Mouse (Mus musculus) cerebral cortex, adult 2 months (tissue): ENCODE data around the gene Slc25a33.

Experiments used
- WGBS: fragments of 180-500 bp; shearing (Covaris S2); methylation state at CpG from one replicate; pipeline ENCODE4 v1.1.7; 2018; 5-methylcytosine and 5-hydroxymethylcytosine counted together

The Slc25a33 gene

DNA sequence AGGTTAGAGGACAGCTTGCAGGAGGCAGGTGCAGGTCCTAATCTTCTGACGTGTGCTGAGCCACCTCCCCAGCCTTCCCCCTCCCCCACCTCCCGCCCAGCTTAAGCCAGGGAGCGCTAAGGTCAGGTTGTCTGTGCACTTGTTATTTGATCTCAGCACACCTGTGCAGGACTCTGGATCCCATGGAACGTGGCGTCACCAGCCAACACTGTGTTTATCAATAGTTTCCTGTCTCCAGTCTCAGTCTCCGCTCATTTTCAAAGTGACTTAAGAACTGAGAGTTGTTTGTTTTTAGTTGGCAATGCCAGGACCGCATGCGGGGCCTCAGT is 19.9 kb upstream of the Slc25a33 start:
- 50% methylated on average over 8 of the region's 8 CpGs for WGBS

DNA sequence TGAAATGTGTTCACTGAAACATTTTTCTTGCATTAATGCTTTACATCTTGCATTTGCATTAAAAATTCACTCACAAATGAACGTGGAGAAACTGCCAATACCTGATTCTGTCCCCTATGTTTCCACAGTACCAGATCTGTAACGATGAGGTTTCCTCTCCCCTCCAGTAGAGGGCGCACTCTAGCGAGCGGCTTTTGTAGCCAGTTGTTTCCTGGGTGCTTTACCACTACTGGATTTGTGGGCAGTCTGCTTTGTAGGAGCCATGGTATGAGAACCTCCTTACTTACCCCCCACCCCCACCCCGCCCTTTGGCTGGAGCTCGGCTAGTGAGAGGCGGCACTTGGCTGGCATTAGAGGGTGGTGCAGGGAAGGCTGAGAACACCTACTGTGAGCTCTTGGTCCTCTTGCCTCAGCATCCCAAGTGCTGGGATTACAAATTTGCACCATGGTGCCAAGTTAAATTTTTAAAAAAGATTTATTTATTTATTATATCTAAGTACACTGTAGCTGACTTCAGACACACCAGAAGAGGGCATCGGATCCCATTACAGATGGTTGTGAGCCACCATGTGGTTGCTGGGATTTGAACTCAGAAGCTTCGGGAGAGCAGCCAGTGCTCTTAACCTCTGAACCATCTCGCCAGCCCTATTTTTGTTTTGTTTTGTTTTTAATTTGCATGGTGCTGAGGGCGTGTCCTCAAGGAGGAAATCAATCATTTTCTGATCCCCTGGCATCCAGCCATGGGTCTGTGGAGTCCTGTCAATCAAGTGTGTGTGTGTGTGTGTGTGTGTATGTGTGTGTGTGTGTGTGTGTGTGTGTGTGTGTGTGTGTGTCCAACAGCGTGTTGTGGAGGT is 19.3 kb upstream of the Slc25a33 start:
- WGBS = 42% methylated on average over 13 of the region's 13 CpGs

DNA sequence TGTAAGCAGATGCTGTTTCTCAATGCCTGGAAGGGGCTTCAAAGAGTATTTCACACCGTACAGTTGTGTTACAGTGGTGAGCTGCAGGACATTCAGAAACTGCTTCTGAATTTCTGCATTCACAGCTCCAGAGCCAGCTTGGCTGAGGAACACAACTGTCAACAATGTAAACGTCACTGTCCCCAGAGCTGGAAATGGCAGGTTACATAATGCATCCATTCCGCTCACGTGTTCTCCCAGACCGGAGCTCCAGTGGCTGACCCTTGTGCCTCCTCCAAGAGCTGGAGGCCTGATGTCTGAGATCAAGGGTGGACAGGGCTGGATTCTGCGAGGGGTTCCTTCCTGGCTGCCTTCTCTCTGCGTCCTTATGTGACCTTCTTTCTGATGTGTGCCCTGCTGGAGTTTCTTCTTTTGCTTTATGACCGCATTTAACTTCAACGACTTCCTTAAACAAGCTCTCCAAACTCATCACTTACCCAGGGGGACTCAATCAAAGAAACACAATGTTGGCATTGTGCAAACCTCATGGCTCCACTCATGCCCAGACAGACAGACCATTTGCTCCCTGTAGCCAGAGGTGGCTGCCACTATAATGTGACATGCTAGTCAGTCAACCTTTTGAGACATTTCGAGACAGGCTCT is 18.2 kb upstream of the Slc25a33 start:
- 38% methylated on average over 10 of the region's 10 CpGs for WGBS

DNA sequence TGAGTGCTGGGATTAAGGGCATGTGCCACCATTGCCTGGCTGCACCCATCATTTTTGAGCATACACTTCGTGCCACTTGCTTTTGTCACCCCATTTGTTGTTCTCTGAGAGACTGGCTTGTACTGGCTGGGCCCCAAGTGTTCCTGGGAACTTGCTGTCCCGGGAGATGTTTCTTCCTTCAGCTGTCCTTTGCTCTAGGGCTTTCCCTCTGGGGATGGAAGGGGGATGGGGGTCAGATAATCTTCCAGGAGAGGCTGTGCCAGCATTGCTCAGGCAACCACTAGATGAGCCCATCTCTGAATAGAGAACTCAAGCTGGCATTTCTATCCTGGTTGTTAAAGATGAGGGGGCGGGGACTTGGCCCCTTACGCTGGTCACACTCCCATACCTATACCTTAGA is 17.4 kb upstream of the Slc25a33 start:
- 64% methylated on average over 4 of the region's 4 CpGs for WGBS

DNA sequence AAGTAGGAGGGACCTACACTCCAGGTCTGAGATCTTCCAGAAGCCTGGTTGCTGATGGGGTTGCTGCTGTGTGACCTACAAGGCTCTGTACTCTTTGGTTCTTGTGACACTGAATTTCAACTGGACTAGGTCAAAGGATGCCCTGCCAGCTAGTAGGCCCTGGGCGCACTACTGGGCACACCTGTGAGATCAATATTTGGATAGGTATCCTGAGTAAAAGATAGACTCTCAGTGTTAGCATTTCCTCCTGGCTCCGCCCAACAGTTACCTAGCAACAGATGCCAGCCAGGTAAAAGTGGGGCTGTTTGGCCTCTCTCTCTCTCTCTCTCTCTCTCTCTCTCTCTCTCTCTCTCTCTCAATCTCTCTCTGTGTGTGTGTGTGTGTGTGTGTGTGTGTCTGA is 16.9 kb upstream of the Slc25a33 start:
- WGBS = 97% methylated on average over 2 of the region's 2 CpGs

DNA sequence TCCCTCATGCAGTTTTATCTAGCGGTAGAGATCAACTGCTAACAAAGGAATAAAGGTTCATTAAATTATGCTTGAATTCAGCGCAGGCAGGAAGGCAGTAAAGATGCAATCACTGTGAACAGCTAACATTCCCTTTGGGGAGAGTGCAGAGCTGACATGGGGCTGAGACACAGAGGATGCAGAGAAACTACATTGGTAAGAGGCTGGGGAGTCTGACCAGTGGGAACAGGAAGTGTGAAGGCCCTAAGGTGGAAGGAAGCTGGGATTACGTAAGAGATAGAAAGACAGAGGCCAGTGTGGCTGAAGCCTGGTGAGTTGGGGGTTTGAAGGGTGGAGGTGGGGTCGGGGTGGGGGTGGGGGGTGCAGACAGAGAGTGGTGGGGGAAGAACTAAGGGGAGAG is 16.5 kb upstream of the Slc25a33 start:
- WGBS = 63% methylated on average over 4 of the region's 4 CpGs

DNA sequence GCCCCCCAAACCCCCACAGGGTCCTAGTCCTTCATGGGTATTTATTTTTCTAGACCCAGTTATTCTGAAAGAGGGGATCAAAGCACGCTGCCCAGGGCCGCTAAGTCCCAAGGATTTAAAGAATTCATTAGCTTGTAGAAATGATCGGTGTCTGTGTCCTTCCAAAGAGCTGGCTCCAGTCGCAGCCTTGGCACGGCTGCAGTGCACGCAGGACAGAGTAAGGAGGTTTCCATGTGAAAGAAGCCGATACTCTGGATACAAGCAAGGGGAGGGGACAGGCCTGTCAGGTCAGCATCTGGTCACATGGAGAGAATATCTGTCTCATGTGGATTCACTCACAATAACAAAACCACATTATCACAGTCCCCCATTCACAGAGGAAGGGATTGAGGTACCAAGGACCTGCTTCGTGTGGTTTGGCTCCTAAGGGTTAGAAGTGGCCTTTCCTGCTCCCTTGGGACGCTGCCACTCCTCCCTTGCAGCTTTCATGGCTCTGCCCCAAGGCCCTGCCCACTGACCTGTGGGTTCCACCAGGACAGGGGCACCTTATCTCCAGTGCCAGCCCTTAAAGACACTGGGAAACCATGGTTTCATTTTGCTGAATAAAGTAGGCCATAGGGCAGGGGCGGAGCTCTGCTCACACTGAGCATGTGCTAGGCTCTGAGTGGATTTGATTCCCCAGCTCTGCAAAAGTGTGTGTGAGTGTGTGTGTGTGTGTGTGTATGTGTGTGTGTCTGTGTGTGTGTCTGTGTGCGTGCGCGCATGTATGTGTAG is 15.5 kb upstream of the Slc25a33 start:
- WGBS = 74% methylated on average over 13 of the region's 13 CpGs

DNA sequence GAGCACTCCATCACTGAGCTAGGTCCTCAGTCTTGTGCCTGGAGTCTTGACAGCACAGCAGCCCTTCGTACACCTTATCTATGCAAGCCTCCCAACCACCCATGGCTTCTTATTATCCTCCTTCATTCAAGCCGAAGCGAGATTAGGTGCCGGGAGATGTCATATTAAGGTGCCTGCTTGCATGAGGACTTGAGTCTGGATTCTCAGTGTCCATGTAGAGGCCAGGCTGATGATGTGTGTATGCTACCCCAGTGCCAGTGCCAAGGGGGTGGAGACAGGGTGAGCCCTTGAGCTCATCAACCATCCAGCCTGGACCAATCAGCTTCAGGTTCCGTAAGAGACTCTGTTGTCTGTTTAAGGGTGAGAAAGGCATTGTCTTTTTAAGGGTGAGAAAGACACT is 10.8 kb upstream of the Slc25a33 start:
- 96% methylated on average over 5 of the region's 5 CpGs for WGBS

DNA sequence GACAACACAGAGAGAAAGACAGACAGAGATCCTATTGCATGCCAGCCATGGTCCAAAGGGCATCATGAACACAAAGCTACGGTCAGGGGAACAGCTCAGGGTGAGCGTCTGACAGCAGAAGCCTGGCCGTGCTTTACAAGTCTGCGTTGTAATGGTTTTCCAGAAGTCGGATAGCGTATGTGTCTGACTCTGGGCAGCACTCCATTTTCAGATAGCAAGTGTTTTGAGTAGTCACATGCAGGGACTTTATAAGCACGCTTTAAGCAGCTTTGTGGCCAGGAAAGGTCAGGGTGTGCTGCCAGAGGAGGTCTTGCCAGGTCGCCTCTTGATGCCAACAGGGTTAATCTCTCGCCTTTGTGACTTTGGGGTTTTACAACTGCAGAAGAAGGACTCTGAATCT is 10.3 kb upstream of the Slc25a33 start:
- 91% methylated on average over 9 of the region's 9 CpGs for WGBS

DNA sequence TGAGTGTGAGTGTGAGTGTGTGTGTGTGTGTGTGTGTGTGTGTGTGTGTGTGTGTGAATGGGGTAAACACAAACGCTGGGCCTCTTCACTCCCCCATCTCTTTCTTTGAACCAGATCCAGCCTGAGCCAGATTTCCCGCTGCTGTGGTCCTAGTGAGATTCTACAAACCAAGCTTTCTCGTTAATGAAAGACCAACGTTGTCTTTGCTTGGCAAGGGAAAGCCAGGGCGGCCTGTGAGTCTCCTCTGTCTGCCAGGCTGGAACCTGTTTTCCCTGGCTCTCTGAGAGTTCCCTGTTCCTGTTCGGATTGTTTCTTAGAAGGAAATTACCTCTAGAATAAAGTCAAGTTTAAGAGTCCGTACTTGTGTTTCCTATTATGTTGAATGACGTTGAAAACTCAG is 8.9 kb upstream of the Slc25a33 start:
- WGBS = 43% methylated on average over 8 of the region's 8 CpGs

DNA sequence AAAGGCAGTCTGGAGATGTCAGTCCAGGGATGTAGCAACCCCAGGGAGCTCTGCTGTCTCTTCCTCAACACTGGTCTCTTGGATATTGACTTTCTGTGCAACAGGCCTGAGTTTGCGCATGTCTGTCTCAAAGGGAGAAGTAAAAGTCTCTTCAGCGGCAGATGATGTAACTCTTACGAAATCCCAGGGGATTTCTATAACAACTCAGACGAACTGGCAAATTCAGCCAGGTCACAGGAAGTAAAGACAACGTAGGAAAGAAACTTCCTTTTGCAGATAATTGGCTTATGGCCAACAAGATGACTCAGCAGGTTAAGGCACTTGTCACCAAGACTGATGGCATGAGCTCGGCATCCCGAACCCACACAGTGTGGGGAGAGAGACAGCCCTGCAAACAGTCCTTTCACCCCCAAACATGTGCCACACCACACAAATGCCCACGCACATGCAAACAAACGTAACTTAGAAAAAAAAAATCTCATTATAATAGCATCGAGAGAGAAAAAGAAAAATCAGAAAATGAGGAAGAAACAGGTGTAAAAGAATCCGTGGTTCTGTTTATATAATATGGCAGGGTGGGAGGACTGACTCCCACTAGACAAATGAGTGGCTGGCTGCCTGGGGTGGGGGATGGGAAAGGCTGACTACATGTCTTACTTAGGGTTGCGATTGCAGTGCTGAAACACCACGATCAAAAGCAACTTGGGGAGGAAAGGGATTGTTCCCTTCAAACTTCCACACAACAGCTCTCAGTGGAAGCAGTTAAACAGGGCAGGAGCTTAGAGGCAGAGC is 6.7 kb upstream of the Slc25a33 start:
- 54% methylated on average over 13 of the region's 13 CpGs for WGBS

DNA sequence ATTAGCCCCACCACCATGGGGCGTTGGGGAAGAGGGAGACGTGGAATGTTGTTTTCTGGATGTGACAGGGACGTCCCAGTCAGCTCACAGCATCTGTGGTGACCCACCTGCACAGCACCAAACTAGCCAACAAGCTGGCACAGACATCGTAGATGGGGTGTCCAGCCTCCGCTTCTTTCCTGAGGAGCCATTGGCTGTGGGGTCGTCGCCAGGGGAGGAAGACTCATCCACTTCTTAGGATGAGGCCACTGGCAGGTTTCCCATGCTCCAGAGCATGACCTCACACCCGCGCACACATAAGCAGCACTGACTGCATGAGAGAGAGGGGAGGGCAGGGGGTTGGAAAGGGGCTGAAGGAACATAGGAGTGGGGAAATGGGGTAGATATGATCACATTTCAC is 5.9 kb upstream of the Slc25a33 start:
- WGBS = 83% methylated on average over 9 of the region's 9 CpGs

DNA sequence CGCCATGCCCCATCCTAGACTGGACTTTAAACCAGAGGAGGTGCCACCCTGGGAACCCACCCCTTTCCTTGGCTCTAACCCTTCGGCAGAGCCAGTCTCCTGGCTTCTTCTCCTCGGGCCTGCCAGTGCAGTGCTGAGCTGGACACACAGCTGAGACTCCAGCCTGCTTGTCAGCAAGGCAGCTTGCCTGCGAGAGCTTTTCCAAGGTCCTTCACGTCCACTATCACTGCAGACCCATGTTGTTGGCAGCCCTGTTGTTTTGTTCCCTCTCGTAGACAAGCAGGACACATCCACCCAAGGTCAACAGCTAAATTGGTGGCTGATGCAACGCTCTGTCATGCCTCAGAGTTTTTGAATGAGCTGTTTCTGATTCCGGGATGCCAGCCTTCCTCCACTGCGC is 3.0 kb upstream of the Slc25a33 start:
- WGBS = 86% methylated on average over 9 of the region's 9 CpGs

DNA sequence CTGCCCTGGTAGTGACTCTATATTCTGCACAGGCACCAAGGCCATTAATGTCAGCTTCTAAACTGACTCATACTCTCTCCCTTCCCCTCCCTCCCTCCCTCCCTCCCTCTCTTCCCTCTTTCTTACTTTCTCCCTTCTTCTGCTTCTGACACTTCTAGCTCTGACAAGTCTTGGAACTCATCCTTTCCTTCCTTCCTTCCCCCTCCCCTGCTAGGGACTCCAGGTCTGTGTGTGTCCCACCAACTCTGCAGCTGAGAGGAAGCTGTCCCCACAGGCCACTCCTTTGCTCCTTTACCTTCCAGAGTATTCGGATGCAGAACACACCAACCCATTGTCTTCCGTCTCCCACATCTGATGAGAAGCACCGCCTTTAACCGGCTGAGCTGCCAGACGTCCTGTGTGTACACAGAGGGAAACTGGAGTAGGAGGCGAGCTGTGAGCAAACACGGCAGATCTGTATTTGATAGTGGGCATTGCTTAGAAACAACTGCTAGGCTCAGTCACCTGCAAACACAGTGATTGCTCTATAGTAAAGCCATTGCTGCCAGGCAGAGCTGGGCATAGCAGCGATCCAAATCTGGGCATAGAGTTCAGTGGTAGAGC is 1.8 kb upstream of the Slc25a33 start:
- WGBS = 14% methylated on average over 8 of the region's 8 CpGs

DNA sequence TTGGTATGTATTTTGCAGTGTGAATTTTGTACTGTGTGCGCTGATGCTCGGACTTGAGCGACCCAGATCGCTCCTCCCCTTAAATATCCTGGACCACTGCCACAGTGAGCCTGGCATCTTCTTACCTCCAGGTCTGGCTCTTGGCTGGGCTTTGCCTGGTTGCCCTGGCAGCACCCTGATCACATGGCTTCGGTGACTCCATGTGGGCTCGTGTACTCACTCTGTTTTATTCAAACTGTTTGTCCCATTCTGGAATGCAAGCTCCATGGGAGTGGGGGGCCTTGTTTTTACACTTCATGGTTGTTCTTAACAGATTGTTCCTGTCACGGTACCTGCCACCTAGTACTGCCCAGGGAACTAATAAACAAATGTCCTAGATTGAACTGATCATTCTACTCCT is 1.3 kb upstream of the Slc25a33 start:
- 50% methylated on average over 7 of the region's 7 CpGs for WGBS

DNA sequence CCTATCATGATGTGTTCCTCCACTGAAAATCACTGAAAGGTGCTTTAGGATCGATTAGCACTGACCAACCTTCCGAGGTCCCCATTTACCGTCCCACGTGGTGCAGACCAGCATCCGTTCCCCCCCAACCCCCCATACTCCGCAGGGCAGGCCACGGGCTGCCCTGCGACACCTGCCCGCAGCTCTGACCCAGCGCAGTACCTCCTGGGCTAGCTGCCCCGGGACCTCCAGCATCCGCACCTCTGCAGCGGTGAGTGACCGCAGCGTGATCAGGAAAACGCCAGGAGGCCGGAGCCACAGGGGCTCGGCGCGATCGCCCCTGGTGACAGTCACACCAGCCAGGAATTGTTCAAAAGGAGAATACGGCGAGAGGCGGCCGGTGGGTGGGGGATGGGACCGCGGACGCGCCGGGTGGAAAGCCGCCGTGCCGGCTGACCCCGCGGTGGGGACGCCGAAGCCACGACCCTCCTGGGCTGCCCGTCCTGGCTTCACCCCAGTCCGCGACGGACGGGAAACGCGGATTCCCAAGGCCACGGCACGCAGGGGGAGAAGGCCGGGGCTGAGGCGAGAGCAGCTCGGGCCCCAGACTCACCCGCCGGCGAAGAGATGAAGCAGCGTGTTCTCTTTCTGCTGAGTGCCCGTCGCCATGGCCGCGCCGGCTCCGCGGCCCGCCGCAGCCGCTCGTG is 526 bp downstream of the Slc25a33 start:
- under 1% methylated on average over 64 of the region's 65 CpGs for WGBS

DNA sequence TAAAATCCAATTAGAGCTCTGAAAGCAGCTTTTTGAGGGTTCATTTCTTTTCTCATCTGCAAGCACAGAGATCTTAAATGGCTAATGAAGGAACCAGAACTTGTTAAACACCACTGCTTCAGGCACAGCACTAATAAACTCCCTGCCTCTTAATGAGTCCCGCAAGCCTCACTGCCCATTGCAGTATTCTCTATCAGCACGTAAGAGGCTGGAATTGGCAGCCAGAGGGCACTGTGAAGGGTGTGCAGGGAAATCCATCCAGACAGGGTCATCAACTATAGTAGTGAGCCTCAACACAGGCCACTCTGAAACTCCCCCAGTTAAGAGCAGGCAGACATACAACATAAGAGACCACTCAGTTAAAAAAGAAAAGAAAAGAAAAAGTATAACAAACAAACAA is 1.7 kb downstream of the Slc25a33 start:
- WGBS = 25% methylated on average over 2 of the region's 2 CpGs

DNA sequence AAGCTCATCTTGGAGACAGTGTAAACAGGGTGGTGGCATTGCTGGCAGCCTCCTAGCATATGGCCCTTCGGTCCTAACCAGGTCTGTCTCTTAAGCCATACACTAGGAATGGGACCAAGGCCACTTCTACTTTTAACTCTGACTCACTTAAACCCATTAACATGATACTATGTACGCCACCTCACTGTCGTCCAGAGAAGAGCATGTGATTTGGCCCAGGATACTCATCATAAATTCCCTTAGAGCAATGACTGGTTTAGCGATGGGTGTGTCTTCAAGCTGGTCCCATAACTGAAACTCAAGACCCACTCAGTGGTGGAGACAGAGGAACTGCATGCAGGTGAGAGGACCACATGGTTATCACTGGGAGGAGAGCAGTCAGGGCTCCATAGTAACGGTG is 8.9 kb downstream of the Slc25a33 start:
- 82% methylated on average over 5 of the region's 5 CpGs for WGBS

DNA sequence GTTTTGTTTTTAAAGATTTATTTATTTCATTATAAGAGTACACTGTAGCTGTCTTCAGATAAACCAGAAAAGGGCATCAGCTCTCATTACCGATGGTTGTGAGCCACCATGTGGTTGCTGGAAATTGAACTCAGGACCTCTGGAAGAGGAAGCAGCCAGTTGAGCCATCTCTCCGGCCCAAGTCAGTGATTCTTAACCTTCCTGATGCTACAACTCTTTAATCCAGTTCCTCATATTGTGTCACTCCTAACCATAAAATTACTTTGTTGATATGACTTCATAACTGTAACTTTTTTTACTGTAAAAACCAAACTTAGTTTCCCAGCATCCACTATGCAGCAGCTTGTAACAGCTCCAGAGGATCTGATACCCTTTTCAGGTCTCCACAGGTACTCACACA is 10.7 kb downstream of the Slc25a33 start:
- 65% methylated on average over 2 of the region's 2 CpGs for WGBS

DNA sequence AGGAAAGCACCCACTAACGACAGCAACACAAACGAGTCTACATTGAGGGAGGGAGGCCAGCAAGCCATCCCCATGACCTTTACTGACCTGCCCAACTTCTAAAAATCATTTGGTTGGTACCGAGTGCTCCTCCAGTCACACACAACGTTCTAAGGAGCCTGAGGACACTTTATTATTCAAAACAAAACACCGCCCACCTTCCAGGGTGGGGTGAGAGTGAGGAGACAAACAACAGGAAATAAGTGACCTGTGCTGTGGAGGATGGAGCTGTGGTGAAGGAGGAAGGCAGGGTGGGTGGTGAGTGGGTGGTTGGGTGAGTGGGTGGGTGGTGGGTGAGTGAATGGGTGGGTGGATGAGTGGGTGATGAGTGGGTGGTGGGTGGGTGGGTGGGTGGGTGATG is 14.6 kb downstream of the Slc25a33 start:
- 33% methylated on average over 5 of the region's 5 CpGs for WGBS

DNA sequence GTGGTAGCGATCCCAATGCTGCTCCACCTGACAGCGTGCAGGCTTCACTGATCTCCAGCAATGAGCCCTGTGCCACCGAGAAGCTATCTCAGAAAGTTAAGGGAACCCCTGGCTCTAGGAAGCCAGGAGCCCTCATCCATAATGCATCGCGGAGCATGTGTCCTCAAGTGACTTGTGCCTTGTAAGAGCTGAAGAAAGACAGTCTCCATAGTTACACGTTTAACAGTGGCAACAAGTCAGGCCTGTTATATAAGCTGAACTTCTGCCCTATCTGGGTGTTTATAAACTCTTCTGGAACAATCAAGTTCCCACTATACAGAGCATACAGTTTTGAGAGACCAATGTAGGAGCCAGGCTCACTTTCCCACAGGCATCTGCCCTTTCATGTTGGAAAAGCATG is 15.7 kb downstream of the Slc25a33 start:
- 39% methylated on average over 6 of the region's 6 CpGs for WGBS
